In the genomic region with DNA sequence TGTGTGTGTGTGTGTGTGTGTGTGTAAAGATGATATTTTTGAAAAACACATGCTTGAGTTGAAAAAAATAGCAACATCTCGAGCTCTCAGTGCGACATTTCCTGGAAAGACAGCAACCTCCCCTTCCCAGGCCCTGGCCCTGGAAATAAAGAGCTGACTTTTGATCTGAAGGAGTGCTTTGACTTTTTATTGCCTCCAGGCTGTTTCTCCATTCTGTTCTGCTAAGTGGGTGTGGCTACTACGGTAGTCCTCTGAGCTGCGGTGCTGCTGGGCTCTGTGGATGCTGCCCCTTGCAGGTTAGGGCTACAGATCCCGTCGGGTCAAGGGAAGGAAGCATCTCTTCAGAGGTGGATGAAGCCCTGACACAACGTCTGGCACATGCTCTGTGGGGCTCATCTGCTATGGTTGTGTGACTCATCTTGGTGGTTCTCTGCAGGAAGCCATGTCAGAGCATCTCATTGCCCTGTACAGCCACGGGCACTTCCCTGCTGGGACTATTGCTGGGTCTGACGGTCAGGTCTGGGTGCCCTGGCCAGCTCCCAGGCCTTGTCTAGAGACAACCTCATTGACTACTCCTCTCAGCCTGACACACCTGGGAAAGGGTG, we compare ENCODE assay signal across 24 mouse cellular contexts. TPM values are rescaled to one million over a fixed set of nuclear protein-coding genes. Genes with fewer than 3 reads are reported as not detected.
DNase-seq lines count a peak whose midpoint lies in the region; TF ChIP-seq lines count a peak whose summit lies in the region.
"Had no signal": no experiment of that assay in that cellular context is flagged by ENCODE, and none has a peak within 500 bp of the region (broad histone marks: within the 10 kb centered on the region; RNA-seq: fewer than 3 reads in every experiment).

No protein-coding gene starts in this region.

- H3K27me3 ChIP-seq in cerebellum, adult 2 months (ENCODE audit: control insufficient read depth, insufficient read depth, low read length) = no peaks in the 10 kb centered on the region
- H3K27me3 ChIP-seq: embryonic facial prominence, embryonic 15.5 days; limb, embryonic 13.5 days; liver, embryonic 13.5 days had no signal

- H3K4me1 ChIP-seq in cerebellum, adult 2 months (ENCODE audit: control insufficient read depth, insufficient read depth, low read length) = peaks cover 61% of the 10 kb centered on the region
- H3K4me1 ChIP-seq: limb, embryonic 13.5 days; liver, embryonic 13.5 days had no signal

- TF ChIP-seq POLR2A in cerebellum, adult 2 months (IDR thresholded peaks at IDR 0.05; ENCODE audit: borderline replicate concordance, insufficient read depth, low read length) = no peak

- peak overlapping the region; percentile 79 for H3K27ac ChIP-seq in cerebellum, adult 2 months (ENCODE audit: insufficient read depth, low read length)
- peak overlapping the region; percentile 39; the same call in 1 of the 2 replicates for H3K27ac ChIP-seq in layer of hippocampus, adult 2 months
- H3K27ac ChIP-seq: embryonic facial prominence, embryonic 15.5 days; hindbrain, postnatal 0 days; limb, embryonic 13.5 days; liver, embryonic 13.5 days had no signal

- TF ChIP-seq CTCF in cerebellum, adult 2 months (IDR thresholded peaks at IDR 0.05; ENCODE audit: borderline replicate concordance, insufficient read depth, low read depth, low read length) = no peak
- no peak for TF ChIP-seq CTCF in layer of hippocampus, adult 2 months (conservative IDR thresholded peaks at IDR 0.05)

- H3K4me3 ChIP-seq in cerebellum, adult 2 months (replicated peaks; ENCODE audit: insufficient read depth, low read depth, low read length) = no peak overlapping the region
- no peak overlapping the region for H3K4me3 ChIP-seq in layer of hippocampus, adult 2 months
- H3K4me3 ChIP-seq: embryonic facial prominence, embryonic 15.5 days; limb, embryonic 13.5 days; liver, embryonic 13.5 days; myocyte had no signal

- DNase-seq in cerebellum, adult 2 months = peak; percentile 45 to 71
- no peak for DNase-seq in cerebellum, adult 8-10 months
- DNase-seq in layer of hippocampus, adult 2 months (ENCODE audit: low spot score in 2 of 2) = no peak
- DNase-seq in layer of hippocampus, postnatal 10 days (ENCODE audit: low spot score in 2 of 2) = no peak
- DNase-seq in 3T3-L1 (ENCODE audit: low read depth, low spot score) = peak; percentile 45
- peak; percentile 78 for DNase-seq in brain, adult 2 months (ENCODE audit: low read depth, low spot score)
- no peak for DNase-seq in left cerebral cortex, adult 18-20 months (ENCODE audit: low spot score in 2 of 2)
- no peak for DNase-seq in embryo, embryonic 10 days (ENCODE audit: low spot score)
- DNase-seq: adrenal gland, postnatal 36 days; cerebellum, adult 11-12 months; gastrocnemius, postnatal 36 days; kidney, adult 18-20 months; kidney, postnatal 10 days; layer of hippocampus, postnatal 36 days; liver, embryonic 13.5 days; lung, adult 2 months; right cerebral cortex, adult 18-20 months; right cerebral cortex, postnatal 4 days; thymus, postnatal 25 days had no signal

- 10% methylated on average over 9 of the region's 9 CpGs for WGBS in cerebellum, adult 2 months

RNA-seq across cellular contexts. Expression of gene Kcnc1, which starts 42.3 kb away (rescaled TPM):
- polyA plus RNA-seq in cerebellum, adult 2 months (2012; rRNA removed) = 325 and 338 TPM in 2 replicates
- 100 to 1,000 TPM; 120 TPM for total RNA-seq in layer of hippocampus, adult 2 months (2021)
- total RNA-seq in layer of hippocampus, postnatal 10 days (2021) = 10 to 100 TPM; 48.4 to 54.0 TPM
- 100 to 1,000 TPM; 132 to 153 TPM for total RNA-seq in left cerebral cortex, adult 18-20 months (2021)
- polyA plus RNA-seq: heart, embryonic 14.5 days had no signal

Comparison
In these comparisons a context has a peak if more than half of its experiments do, and no peak if none do; other contexts are left out.
1. DNase-seq: peak in cerebellum, adult 2 months (2 of 2), 3T3-L1 (single experiment) and brain, adult 2 months (single experiment); none in cerebellum, adult 8-10 months (single experiment), layer of hippocampus, adult 2 months (0 of 2), layer of hippocampus, postnatal 10 days (0 of 2), left cerebral cortex, adult 18-20 months (0 of 2) and embryo, embryonic 10 days (single experiment).